Mouse (Mus musculus) liver, postnatal 0 days (tissue): ENCODE measurements at regions not wholly inside any gene's neighbourhood (a gene's known extent, or its start where the extent isn't known, plus 50 kb on each side); places are given as distances from the start of the nearest gene placed in this dataset.

ENCODE experiments used
- CTCF ChIP-seq: sonication (generic); IDR thresholded peaks from 2 replicates; pipeline ENCODE4 v1.5.1; 2016; ENCODE audit warnings: antibody characterized with exemption, low read depth
- EP300 ChIP-seq: IDR thresholded peaks from 2 replicates; pipeline ENCODE4 v1.6.1; 2016; ENCODE audit warnings: antibody characterized with exemption, low read depth, mild to moderate bottlenecking

DNA sequence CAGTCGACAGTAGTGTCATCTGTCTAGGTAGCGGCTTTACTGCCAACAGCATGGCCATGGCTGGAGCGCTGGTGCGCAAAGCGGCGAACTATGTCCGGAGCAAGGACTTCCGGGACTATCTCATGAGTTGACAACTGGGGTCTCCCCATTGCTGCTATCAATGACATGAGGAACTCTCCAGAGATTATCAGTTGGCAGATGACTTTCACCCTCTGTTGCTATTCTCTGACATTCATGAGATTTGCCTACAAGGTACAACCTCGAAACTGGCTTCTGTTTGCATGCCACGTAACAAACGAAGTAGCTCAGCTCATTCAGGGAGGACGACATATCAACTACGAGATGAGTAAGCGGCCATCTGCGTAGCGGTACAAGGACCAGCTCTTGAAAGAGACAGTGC is 374.6 kb upstream of the Gm6657 start:
- TF ChIP-seq EP300, result no peak
- TF ChIP-seq CTCF, result no peak
